Mouse (Mus musculus) natural killer cell, adult 2 months (primary cell): ENCODE data around the gene Olfr235.
"Not testable (repeated sequence)": the region's sequence is repeated elsewhere in the genome, so short reads cannot be mapped to it uniquely, and the experiment has no call there.

Source experiments
- DNase-seq, 2 experiments: peaks; one replicate each; pipeline ENCODE4 v3.0.0; 2022; ENCODE audit warnings: low spot score in 2 of 2

The Olfr235 gene

DNA sequence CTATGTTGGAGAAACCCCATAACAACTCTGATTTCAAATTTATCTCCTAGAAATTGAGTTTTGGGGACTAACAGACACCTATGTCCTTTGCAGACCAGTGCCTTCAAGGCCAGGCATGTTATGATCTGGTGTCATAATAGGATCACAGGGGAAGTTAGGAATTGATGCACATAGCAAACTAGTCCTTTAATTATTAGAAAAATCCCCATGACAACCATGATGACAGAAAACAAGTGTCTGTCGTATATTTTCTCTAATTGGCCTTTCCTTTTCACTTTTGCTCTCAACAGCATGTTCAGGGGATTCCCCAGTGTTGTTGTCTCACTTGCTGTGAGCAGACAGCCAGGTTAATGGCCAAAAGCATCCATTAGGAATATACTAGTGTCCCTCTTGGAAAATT, at the start of gene Olfr235:
Gene Olfr235 (plus strand): TSS at position 301 of the 400 bp plus-strand sequence.
- DNase-seq: no peak

DNA sequence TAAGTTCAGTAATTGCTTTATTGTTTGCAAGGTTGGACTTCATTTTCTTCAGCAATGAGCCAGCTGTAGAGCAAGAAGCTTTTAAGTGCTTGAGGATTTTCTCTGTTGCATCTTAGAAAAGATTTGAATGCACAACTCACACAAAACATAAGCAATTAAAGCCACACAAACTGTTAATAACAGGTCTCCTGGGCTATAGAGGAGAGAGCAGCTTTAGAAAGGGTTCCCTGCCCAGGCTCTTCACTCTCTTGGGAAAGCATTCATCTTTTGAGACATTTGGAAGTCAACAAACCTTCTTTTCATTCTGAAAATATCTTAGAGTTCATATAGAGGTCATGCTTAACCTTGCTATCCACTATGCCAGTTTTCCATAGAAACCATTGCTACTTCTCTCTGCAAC, 28.3 kb upstream of the Olfr235 start, which contains the start of gene Olfr1432:
Gene Olfr1432 (minus strand): TSS at position 101 of the 400 bp plus-strand sequence.
- not testable (repeated sequence) for DNase-seq

DNA sequence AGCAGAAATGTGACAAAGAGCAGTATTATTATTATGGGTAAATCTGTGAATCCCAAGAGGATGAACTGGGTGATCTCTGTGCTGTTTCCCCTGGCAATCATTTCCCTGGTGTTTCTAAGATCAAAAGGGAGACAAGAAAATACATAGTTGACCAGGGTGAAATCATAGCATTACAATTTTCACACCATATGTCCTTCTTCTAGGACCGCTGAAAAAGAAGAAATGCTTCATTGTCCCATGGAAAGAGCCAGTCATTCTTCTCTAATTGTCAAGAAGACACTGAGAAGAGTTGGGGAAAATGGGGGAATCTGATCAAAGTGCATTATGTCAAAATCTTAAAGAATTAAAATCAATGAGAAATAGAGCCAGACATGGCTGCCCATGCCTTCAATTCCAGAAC, 19.3 kb upstream of the Olfr235 start, which contains the start of gene Olfr262:
Gene Olfr262 (minus strand): TSS at position 101 of the 400 bp plus-strand sequence.
- DNase-seq: no peak

DNA sequence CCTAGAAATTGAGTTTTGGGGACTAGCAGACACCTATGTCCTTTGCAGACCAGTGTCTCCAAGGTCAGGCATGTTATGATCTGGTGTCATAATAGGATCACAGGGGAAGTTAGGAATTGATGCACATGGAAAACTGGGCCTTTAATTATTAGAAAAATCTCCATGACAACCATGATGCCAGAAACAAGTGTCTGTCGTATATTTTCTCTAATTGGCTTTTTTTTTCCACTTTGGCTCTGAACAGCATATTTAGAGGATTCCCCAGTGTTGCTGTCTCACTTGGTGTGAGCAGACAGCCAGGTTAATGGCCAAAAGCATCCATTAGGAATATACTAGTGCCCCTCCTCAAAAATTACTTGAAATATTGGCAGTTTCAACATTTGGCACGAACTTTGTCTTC, 18.7 kb downstream of the Olfr235 start, which contains the start of gene Olfr1434:
Gene Olfr1434 (plus strand): TSS at position 301 of the 400 bp plus-strand sequence.
- no peak for DNase-seq

DNA sequence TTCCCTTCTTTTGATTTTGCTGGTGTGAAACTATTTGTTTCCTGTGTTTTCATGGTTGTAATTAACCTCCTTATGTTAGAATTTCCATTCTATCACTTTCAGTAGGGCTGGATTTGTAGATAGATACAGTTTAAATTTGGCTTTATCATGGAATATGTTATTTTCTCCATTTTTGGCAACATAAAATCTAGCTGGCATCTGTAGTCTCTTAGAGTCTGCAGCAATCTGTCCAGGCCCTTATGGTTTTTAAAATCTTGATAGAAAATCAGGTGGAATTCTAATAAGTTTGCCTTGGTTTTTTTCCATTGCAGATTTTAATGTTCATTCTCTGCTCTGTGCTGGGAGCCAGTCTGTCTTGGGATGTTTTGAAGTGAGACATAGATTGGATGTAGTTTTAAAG, 32.1 kb downstream of the Olfr235 start:
- DNase-seq: no peak

DNA sequence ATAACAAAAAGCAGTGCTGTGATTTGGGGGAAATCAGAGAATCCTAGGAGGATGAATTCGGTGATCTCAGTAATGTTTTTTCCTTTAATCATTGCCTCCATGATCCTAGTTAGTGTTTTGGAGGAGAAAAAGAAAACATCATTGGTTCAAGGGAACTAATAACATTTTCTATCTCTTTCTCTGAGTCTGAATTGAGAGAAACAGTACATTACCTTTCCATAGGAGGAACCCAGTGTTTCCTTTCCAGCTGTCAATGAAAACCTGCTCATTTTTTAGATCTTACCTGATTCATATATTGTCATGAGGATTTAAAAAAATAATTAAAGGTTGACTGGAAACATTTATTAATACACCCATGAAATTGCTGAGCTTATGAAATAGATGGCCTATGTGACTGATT, 38.2 kb downstream of the Olfr235 start, which contains the start of gene Olfr1436:
Gene Olfr1436 (minus strand): TSS at position 101 of the 400 bp plus-strand sequence.
- DNase-seq: not testable (repeated sequence)
